In genomic region chr4:85208531-85208930, GRCm38 (mm10) we compare ENCODE assay signal across 19 mouse cellular contexts. TPM values are rescaled to one million over a fixed set of nuclear protein-coding genes. Genes with fewer than 3 reads are reported as not detected.
DNase-seq lines count a peak whose midpoint lies in the region; ATAC-seq and TF ChIP-seq lines count a peak whose summit lies in the region.
"Had no signal": no experiment of that assay in that cellular context is flagged by ENCODE, and none has a peak within 500 bp of the region (broad histone marks: within the 10 kb centered on the region; RNA-seq: fewer than 3 reads in every experiment).

No protein-coding gene starts in this region.

- ATAC-seq in intestine, embryonic 14.5 days (replicated peaks; ENCODE audit: low FRiP score, low TSS enrichment, low read depth): no peak
- no peak for ATAC-seq in intestine, postnatal 0 days
- ATAC-seq: activated CD4-positive, CD25-positive, alpha-beta regulatory T cell, adult 4 months; forebrain, embryonic 15.5 days; intestine, embryonic 16.5 days had no signal

- no peak overlapping the region for H3K4me2 ChIP-seq in intestine, embryonic 14.5 days (ENCODE audit: low read length)
- no peak overlapping the region for H3K4me2 ChIP-seq in intestine, postnatal 0 days (replicated peaks; ENCODE audit: low read depth)
- H3K4me2 ChIP-seq: forebrain, embryonic 15.5 days; hindbrain, embryonic 13.5 days had no signal

- TF ChIP-seq EP300 in ES-Bruce4 (IDR thresholded peaks at IDR 0.05; ENCODE audit: insufficient read depth, low read depth, low read length): peak; percentile 74

- no peaks in the 10 kb centered on the region for H3K9me3 ChIP-seq in intestine, embryonic 14.5 days (ENCODE audit: control insufficient read depth, low read length)
- no peaks in the 10 kb centered on the region for H3K9me3 ChIP-seq in intestine, postnatal 0 days (ENCODE audit: control insufficient read depth)
- no peaks in the 10 kb centered on the region for H3K9me3 ChIP-seq in ES-Bruce4 (replicated peaks; ENCODE audit: control insufficient read depth, insufficient read depth, low read length, poor library complexity, severe bottlenecking)
- no peaks in the 10 kb centered on the region for H3K9me3 ChIP-seq in ES-E14 (ENCODE audit: control insufficient read depth, insufficient read depth, low read depth, low read length)
- H3K9me3 ChIP-seq: embryonic facial prominence, embryonic 10.5 days; forebrain, embryonic 15.5 days; heart, embryonic 10.5 days; hindbrain, embryonic 13.5 days had no signal

- H3K4me3 ChIP-seq in intestine, embryonic 14.5 days (ENCODE audit: low read depth, low read length): no peak overlapping the region
- no peak overlapping the region for H3K4me3 ChIP-seq in intestine, postnatal 0 days (ENCODE audit: low read depth, low read length)
- H3K4me3 ChIP-seq in ES-Bruce4 (ENCODE audit: low read depth, low read length) (no peak overlapping the region), ES-E14 (ENCODE audit: insufficient read depth in 1 of 2, low read depth in 1 of 2, low read length in 2 of 2, poor library complexity in 1 of 2, severe bottlenecking in 1 of 2) (no peak overlapping the region)
- H3K4me3 ChIP-seq: embryonic facial prominence, embryonic 10.5 days; erythroblast, embryonic 14.5 days; forebrain, embryonic 15.5 days; heart, embryonic 10.5 days; hindbrain, embryonic 13.5 days had no signal

- no peak for TF ChIP-seq POLR2A in ES-Bruce4 (IDR thresholded peaks at IDR 0.05; ENCODE audit: insufficient read depth, low read length)

- H3K9ac ChIP-seq in intestine, embryonic 14.5 days (ENCODE audit: low read length): no peak overlapping the region
- H3K9ac ChIP-seq in intestine, postnatal 0 days (ENCODE audit: low read depth, low read length): no peak overlapping the region
- H3K9ac ChIP-seq in ES-Bruce4 (ENCODE audit: low read depth, poor library complexity, severe bottlenecking) (no peak overlapping the region), ES-E14 (ENCODE audit: insufficient read depth, low read depth, low read length, poor library complexity, severe bottlenecking) (no peak overlapping the region)
- H3K9ac ChIP-seq: forebrain, embryonic 15.5 days; hindbrain, embryonic 13.5 days had no signal

- no peak for TF ChIP-seq CTCF in intestine, postnatal 0 days (IDR thresholded peaks at IDR 0.05; ENCODE audit: low read depth)
- no peak for TF ChIP-seq CTCF in ES-Bruce4 (IDR thresholded peaks at IDR 0.05; ENCODE audit: low read depth, low read length)

- no peaks in the 10 kb centered on the region for H3K36me3 ChIP-seq in intestine, embryonic 14.5 days (ENCODE audit: control insufficient read depth, insufficient read depth, low read length)
- no peaks in the 10 kb centered on the region for H3K36me3 ChIP-seq in intestine, postnatal 0 days (ENCODE audit: control insufficient read depth, insufficient read depth)
- H3K36me3 ChIP-seq in ES-Bruce4 (ENCODE audit: control insufficient read depth, insufficient read depth, low read length, poor library complexity, severe bottlenecking) (no peaks in the 10 kb centered on the region), ES-E14 (ENCODE audit: control insufficient read depth, insufficient read depth, low read length, poor library complexity, severe bottlenecking) (no peaks in the 10 kb centered on the region; the same call in 1 of the 2 replicates)
- H3K36me3 ChIP-seq: embryonic facial prominence, embryonic 10.5 days; forebrain, embryonic 15.5 days; heart, embryonic 10.5 days; hindbrain, embryonic 13.5 days had no signal

- in situ Hi-C loops in ES-E14 (cut with MboI; ENCODE audit: low sequenced_read_pairs in 2 of 2, unreplicated experiment in 2 of 2): no loop called here

- peaks cover 30% of the 10 kb centered on the region for H3K27me3 ChIP-seq in intestine, embryonic 14.5 days (replicated peaks; ENCODE audit: control insufficient read depth, insufficient read depth, low read length)
- no peaks in the 10 kb centered on the region for H3K27me3 ChIP-seq in intestine, postnatal 0 days (replicated peaks; ENCODE audit: control insufficient read depth, insufficient read depth, low read length)
- H3K27me3 ChIP-seq in ES-Bruce4 (ENCODE audit: control insufficient read depth, insufficient read depth, low read length, poor library complexity, severe bottlenecking): no peaks in the 10 kb centered on the region

- no peak overlapping the region for H3K27ac ChIP-seq in intestine, embryonic 14.5 days (ENCODE audit: low read depth)
- no peak overlapping the region for H3K27ac ChIP-seq in intestine, postnatal 0 days (ENCODE audit: low read depth, low read length)
- H3K27ac ChIP-seq in ES-Bruce4 (ENCODE audit: insufficient read depth, low read length) (no peak overlapping the region), ES-E14 (ENCODE audit: insufficient read depth, low read depth, low read length, poor library complexity, severe bottlenecking) (peak overlapping the region; percentile 75; the same call in 1 of the 2 replicates)
- H3K27ac ChIP-seq: embryonic facial prominence, embryonic 10.5 days; forebrain, embryonic 15.5 days; heart, embryonic 10.5 days; hindbrain, embryonic 13.5 days had no signal

- DNase-seq in intestine, embryonic 14.5 days (ENCODE audit: low spot score): peak; percentile 12
- DNase-seq in ES-E14 (ENCODE audit: low read depth, low spot score): peak; percentile 73
- DNase-seq in layer of hippocampus, postnatal 36 days: no peak
- no peak for DNase-seq in frontal cortex, postnatal 25 days (ENCODE audit: low spot score in 2 of 2)
- DNase-seq: adrenal gland, postnatal 14 days; gastrocnemius, postnatal 10 days; heart, adult 18-20 months; heart, postnatal 10 days; heart, postnatal 4 days; kidney, adult 8-10 months had no signal

- WGBS in intestine, embryonic 14.5 days: 85% methylated on average over 1 of the region's 1 CpGs
- WGBS in intestine, postnatal 0 days: 86% methylated on average over 1 of the region's 1 CpGs

- no peaks in the 10 kb centered on the region for H3K4me1 ChIP-seq in intestine, embryonic 14.5 days (replicated peaks; ENCODE audit: control insufficient read depth, insufficient read depth, low read length)
- H3K4me1 ChIP-seq in intestine, postnatal 0 days (replicated peaks; ENCODE audit: control insufficient read depth, insufficient read depth, low read length): no peaks in the 10 kb centered on the region
- H3K4me1 ChIP-seq in ES-Bruce4 (ENCODE audit: control insufficient read depth, insufficient read depth, low read length): peaks cover 1% of the 10 kb centered on the region
- peaks cover 5 to 16% of the 10 kb centered on the region in 2 experiments for H3K4me1 ChIP-seq in ES-E14 (ENCODE audit: control insufficient read depth in 2 of 2, insufficient read depth in 2 of 2, low read length in 2 of 2, poor library complexity in 1 of 2)

TF ChIP-seq in ES-E14, 5 proteins besides CTCF, POLR2A, EP300 and RAD21:
- no peak for TF ChIP-seq MAFK (IDR thresholded peaks at IDR 0.05; ENCODE audit: insufficient read depth, low read depth, low read length)

RNA-seq across cellular contexts. Expression of gene Sh3gl2, which starts 3.6 kb away (rescaled TPM):
- 17.1 and 17.5 TPM in 2 replicates for polyA plus RNA-seq in intestine, embryonic 14.5 days (2014; fragmentation: Nextera tagmentation; extraction: Ambion mirVana)
- 14.6 and 14.9 TPM in 2 replicates for polyA plus RNA-seq in intestine, postnatal 0 days (2015; fragmentation: Nextera tagmentation; extraction: Ambion mirVana)
- polyA plus RNA-seq in ES-Bruce4 (2011; ENCODE audit: insufficient read depth, insufficient read length, low read depth, missing spikeins): 18.6 TPM in 2 replicates
- 12.1 and 15.3 TPM in 2 replicates for total RNA-seq in ES-E14 (2012; rRNA removed)
- 100 to 1,000 TPM; 280 to 322 TPM for total RNA-seq in layer of hippocampus, postnatal 36 days (2021)
- polyA plus RNA-seq: activated CD4-positive, CD25-positive, alpha-beta regulatory T cell, adult 4 months; erythroblast, embryonic 14.5 days had no signal

Comparison
In these comparisons a context has a peak if more than half of its experiments do, and no peak if none do; other contexts are left out.
1. DNase-seq: peak in intestine, embryonic 14.5 days (single experiment) and ES-E14 (single experiment); none in layer of hippocampus, postnatal 36 days (0 of 2) and frontal cortex, postnatal 25 days (0 of 2).